19 mouse cellular contexts compared by ENCODE assay signal in genomic region chr9:7947946-7948345, GRCm38 (mm10). TPM values are rescaled to one million over a fixed set of nuclear protein-coding genes. Genes with fewer than 3 reads are reported as not detected.
A peak's percentile ranks its signal among the peaks of the same experiment; 100 is the strongest.
DNase-seq lines count a peak whose midpoint lies in the region; ATAC-seq lines count a peak whose summit lies in the region.
"Had no signal": no experiment of that assay in that cellular context is flagged by ENCODE, and none has a peak within 500 bp of the region (broad histone marks: within the 10 kb centered on the region; RNA-seq: fewer than 3 reads in every experiment).

No protein-coding gene starts in this region.

- H3K9ac ChIP-seq in kidney, embryonic 15.5 days: no peak overlapping the region
- H3K9ac ChIP-seq: embryonic facial prominence, embryonic 12.5 days; embryonic facial prominence, embryonic 15.5 days; forebrain, embryonic 13.5 days; forebrain, embryonic 15.5 days; forebrain, postnatal 0 days had no signal

- H3K27ac ChIP-seq in kidney, embryonic 15.5 days: no peak overlapping the region
- H3K27ac ChIP-seq: embryonic facial prominence, embryonic 12.5 days; forebrain, embryonic 13.5 days; forebrain, embryonic 15.5 days had no signal

- H3K4me1 ChIP-seq in kidney, embryonic 15.5 days: no peaks in the 10 kb centered on the region
- H3K4me1 ChIP-seq: embryonic facial prominence, embryonic 12.5 days; forebrain, embryonic 13.5 days; forebrain, embryonic 15.5 days had no signal

- WGBS in kidney, embryonic 15.5 days: 88% methylated on average over 4 of the region's 4 CpGs

- ATAC-seq in kidney, embryonic 15.5 days (replicated peaks; ENCODE audit: low FRiP score): no peak
- ATAC-seq: forebrain, embryonic 13.5 days; forebrain, embryonic 15.5 days; forebrain, postnatal 0 days had no signal

- DNase-seq in cerebellum, postnatal 14 days: peak; percentile 32 to 53
- DNase-seq in cerebellum, adult 9-11 months: no peak
- DNase-seq in left cerebral cortex, postnatal 4 days: peak; percentile 32
- DNase-seq in left cerebral cortex, adult 9 months (ENCODE audit: low spot score in 2 of 2): no peak
- DNase-seq: adrenal gland, adult 2 months; adrenal gland, postnatal 10 days; adrenal gland, postnatal 25 days; cerebellum, adult 11 months; cerebellum, adult 18-20 months; cerebellum, adult 8-10 months; cerebellum, postnatal 36 days; embryo, embryonic 11 days; forebrain, postnatal 0 days had no signal

- H3K27me3 ChIP-seq in kidney, embryonic 15.5 days: no peaks in the 10 kb centered on the region
- H3K27me3 ChIP-seq: embryonic facial prominence, embryonic 12.5 days; embryonic facial prominence, embryonic 15.5 days; forebrain, embryonic 13.5 days; forebrain, embryonic 15.5 days had no signal

- intact Hi-C loops in left cerebral cortex, postnatal 4 days (cut with DNase I): no loop called here

- H3K4me2 ChIP-seq in kidney, embryonic 15.5 days: no peak overlapping the region
- H3K4me2 ChIP-seq: embryonic facial prominence, embryonic 12.5 days; embryonic facial prominence, embryonic 15.5 days; forebrain, embryonic 13.5 days; forebrain, embryonic 15.5 days had no signal

- no peaks in the 10 kb centered on the region for H3K9me3 ChIP-seq in kidney, embryonic 15.5 days (replicated peaks)
- H3K9me3 ChIP-seq: embryonic facial prominence, embryonic 12.5 days; embryonic facial prominence, embryonic 15.5 days; forebrain, embryonic 13.5 days; forebrain, embryonic 15.5 days had no signal

- no peak overlapping the region for H3K4me3 ChIP-seq in kidney, embryonic 15.5 days (replicated peaks)
- H3K4me3 ChIP-seq: embryonic facial prominence, embryonic 12.5 days; embryonic facial prominence, embryonic 15.5 days; forebrain, embryonic 13.5 days; forebrain, embryonic 15.5 days had no signal

- peaks cover 85% of the 10 kb centered on the region for H3K36me3 ChIP-seq in kidney, embryonic 15.5 days
- H3K36me3 ChIP-seq: forebrain, embryonic 15.5 days had no signal

RNA-seq across cellular contexts. Expression of gene Yap1, which starts 56.5 kb away (rescaled TPM):
- 10 to 100 TPM; 12.0 to 14.7 TPM for total RNA-seq in left cerebral cortex, postnatal 4 days (2021)
- 38.0 and 40.0 TPM in 2 replicates for polyA plus RNA-seq in kidney, embryonic 15.5 days (2015; fragmentation: Nextera tagmentation; extraction: Ambion mirVana)
- total RNA-seq: MEL had no signal

Comparison
In these comparisons a context has a peak if more than half of its experiments do, and no peak if none do; other contexts are left out.
1. DNase-seq: peak in cerebellum, postnatal 14 days (2 of 2) and left cerebral cortex, postnatal 4 days (single experiment); none in cerebellum, adult 9-11 months (single experiment) and left cerebral cortex, adult 9 months (0 of 2).